Mouse (Mus musculus) bone marrow macrophage, adult 2 months (primary cell): ENCODE results near the gene Nop2.

Source experiments
- CTCF ChIP-seq: IDR thresholded peaks from 2 replicates; pipeline ENCODE4 v1.5.1; 2012; ENCODE audit warnings: low read depth, mild to moderate bottlenecking, low read length, moderate library complexity
- POLR2A ChIP-seq: IDR thresholded peaks from 2 replicates; pipeline ENCODE4 v1.6.1; 2012; ENCODE audit warnings: mild to moderate bottlenecking, low read depth, low read length, borderline replicate concordance

- no peak for TF ChIP-seq CTCF
- TF ChIP-seq POLR2A, result no peak
Observed at GRCm38 (mm10) chr6:125182133-125182532, 50.4 kb downstream of the Nop2 start.
